Mouse (Mus musculus): ENCODE measurements around the gene Tmem178b.

Tmem178b gene

DNA sequence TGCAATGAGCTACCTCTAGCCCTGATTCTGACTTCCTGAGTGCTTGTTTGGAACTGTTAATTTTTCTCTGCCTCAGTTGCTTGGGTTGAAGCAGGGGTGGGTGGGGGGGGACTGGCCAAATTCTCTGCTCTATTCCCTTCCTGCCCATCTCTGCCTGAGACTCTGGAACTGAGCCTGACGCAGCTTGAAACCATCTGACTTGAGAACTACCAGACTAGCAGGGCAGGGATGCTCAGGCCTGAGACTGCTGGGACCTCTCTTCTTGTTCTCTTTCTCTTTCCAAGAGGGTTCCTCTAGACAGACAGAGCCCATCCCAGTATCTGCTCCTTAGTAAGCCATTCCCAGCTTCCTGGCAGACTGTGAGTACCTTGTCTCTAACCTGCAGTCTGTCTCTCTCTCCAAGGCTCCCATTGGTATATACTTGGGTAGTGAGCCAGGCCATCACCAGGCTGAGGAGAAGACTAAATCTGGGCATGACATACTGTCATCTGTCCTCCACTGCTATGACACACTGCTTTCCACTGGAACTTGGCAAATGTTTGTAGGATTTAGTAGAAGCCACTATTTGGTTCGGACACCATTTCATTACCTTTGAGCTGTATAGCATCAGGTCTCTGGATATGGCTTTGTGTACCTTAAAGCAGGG, 42.7 kb downstream of the Tmem178b start:
- in situ Hi-C loops (cut with MboI; ENCODE audit: low pct_unique_long_range_greater_than_20kb in 1 of 2, low sequenced_read_pairs in 2 of 2, unreplicated experiment in 1 of 2): no loop called here

GRCm38 (mm10) chr6:39916514-39916913, 43.4 kb downstream of the Tmem178b start:
- in situ Hi-C loops (cut with MboI; ENCODE audit: low pct_unique_long_range_greater_than_20kb in 1 of 2, low sequenced_read_pairs in 2 of 2, unreplicated experiment in 1 of 2): no loop called here

DNA sequence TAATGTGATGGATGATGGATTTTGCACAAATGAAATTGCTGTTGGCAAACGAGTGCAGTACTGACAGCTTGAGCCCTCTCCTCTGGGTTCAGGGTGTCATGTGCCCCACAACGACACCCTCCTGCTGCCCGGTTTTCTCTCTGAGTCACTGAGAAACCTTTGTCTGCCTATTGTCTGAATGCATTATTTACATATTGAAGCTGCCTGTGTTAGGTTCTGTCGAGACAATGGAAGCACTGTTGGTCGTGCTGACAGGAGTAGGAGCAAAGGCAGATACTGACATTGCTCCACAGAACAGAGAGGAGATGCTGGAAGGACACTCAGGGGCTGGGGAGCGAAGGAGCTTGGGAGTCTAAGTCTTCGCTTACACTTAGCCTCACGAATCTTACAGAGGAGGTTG, 44.2 kb downstream of the Tmem178b start:
- in situ Hi-C loops (cut with MboI; ENCODE audit: low pct_unique_long_range_greater_than_20kb in 1 of 2, low sequenced_read_pairs in 2 of 2, unreplicated experiment in 1 of 2): no loop called here

- in situ Hi-C loops (cut with MboI; ENCODE audit: low pct_unique_long_range_greater_than_20kb in 1 of 2, low sequenced_read_pairs in 2 of 2, unreplicated experiment in 1 of 2): no loop called here
Measured at GRCm38 (mm10) chr6:39917729-39918128, 44.7 kb downstream of the Tmem178b start.

- in situ Hi-C loops (cut with MboI; ENCODE audit: low pct_unique_long_range_greater_than_20kb in 1 of 2, low sequenced_read_pairs in 2 of 2, unreplicated experiment in 1 of 2): no loop called here
Measured at GRCm38 (mm10) chr6:39919011-39919709, 46.1 kb downstream of the Tmem178b start.

DNA sequence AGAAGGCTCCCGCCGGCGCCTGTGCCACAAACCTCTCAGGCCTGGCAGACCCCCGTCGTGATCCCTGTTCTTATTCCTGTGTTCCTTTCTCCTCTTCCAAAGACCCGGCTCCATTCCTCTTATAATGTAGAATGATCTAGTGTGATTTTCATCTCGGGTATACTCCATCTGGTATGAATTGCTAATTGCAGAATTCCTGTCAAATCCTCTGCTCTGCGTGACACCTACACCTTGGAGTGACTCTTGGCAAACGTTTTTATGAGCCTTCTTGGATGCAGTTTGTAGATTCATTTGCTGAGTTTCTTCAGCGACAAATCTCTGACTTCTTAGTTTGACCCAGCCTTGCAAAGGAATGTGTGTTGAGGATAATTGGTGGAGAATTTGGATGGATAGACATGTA, 53.4 kb downstream of the Tmem178b start:
- in situ Hi-C loops (cut with MboI; ENCODE audit: low pct_unique_long_range_greater_than_20kb in 1 of 2, low sequenced_read_pairs in 2 of 2, unreplicated experiment in 1 of 2): no loop called here

GRCm38 (mm10) chr6:39936590-39936989, 63.5 kb downstream of the Tmem178b start:
- in situ Hi-C loops (cut with MboI; ENCODE audit: low pct_unique_long_range_greater_than_20kb in 1 of 2, low sequenced_read_pairs in 2 of 2, unreplicated experiment in 1 of 2): no loop called here

DNA sequence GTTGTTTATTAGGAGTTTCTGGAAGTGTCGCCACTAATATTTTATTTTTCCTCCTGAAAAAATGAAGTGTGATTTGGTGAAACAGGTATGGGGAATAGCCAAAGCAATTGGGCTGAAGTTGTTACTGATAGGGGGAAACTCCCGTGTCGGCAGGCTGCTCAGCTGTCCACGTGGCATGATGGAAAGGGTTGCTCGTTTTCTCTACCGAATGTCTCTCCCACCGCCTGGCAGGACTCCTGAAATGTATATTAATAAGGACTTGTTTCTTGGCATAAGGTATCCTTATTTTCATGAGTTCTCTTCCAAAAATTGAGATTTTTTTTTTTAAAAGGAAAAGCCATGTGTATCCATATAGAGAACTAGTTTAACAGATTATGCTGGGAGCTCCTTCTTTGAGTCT, 67.8 kb downstream of the Tmem178b start:
- in situ Hi-C loops (cut with MboI; ENCODE audit: low pct_unique_long_range_greater_than_20kb in 1 of 2, low sequenced_read_pairs in 2 of 2, unreplicated experiment in 1 of 2): no loop called here

DNA sequence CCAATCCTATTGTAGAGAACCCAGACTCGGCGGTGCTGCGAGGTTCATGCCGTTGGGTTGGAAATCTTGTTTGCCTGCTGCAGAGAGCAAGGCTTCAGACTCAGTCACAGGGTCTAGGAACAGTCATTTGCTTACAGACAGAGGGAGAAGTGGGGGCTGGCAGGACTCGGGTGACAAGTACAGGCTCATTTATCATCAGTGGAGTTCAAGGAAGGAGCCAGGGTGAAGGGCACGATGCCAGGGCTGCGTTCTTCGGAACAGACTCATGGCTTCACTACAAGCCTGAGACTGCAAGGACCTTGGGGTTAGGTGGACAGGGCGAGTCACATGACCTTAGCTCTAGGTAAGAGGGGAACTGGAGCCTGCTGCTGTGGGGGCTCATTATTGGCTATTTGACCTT, 71.8 kb downstream of the Tmem178b start:
- in situ Hi-C loops (cut with MboI; ENCODE audit: low pct_unique_long_range_greater_than_20kb in 1 of 2, low sequenced_read_pairs in 2 of 2, unreplicated experiment in 1 of 2): no loop called here

DNA sequence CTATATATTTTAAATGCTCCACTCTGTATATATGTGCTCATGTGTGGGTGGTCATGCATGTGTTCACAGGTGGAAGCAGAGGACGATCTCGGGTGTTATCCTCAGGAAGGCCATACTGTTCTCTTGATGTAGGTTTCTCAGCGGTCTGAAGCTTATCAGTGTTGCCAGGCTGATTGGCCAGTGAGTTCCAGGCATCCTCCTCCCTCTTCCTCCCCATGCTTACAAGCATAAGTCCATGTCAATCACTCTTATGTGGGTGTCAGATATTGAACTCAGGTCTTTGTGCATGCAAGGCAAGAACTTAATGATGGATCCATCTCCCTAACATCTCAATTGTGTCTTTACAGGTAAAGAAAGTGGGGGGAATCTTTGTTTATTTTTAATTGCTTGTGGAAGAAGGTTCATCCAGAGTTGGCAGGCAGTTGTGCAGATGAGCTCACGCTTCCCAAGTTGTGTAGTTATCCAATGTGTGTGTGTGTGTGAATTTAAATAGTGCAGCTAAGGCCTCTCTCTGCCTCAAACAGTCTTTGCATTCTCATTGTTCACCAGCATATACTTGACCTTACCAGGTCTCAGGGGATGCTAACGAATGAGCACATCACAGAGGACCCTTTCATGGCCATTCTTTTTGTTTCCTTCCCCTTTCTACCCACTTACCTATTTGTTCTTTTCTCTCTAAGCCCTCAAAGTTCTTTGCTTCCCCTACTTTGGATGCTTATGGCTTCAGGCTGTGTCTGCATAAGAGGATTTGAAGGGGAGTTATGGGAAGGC, 72.8 kb downstream of the Tmem178b start:
- in situ Hi-C loops (cut with MboI; ENCODE audit: low pct_unique_long_range_greater_than_20kb in 1 of 2, low sequenced_read_pairs in 2 of 2, unreplicated experiment in 1 of 2): no loop called here

GRCm38 (mm10) chr6:39946601-39947000, 73.5 kb downstream of the Tmem178b start:
- in situ Hi-C loops (cut with MboI; ENCODE audit: low pct_unique_long_range_greater_than_20kb in 1 of 2, low sequenced_read_pairs in 2 of 2, unreplicated experiment in 1 of 2): no loop called here

DNA sequence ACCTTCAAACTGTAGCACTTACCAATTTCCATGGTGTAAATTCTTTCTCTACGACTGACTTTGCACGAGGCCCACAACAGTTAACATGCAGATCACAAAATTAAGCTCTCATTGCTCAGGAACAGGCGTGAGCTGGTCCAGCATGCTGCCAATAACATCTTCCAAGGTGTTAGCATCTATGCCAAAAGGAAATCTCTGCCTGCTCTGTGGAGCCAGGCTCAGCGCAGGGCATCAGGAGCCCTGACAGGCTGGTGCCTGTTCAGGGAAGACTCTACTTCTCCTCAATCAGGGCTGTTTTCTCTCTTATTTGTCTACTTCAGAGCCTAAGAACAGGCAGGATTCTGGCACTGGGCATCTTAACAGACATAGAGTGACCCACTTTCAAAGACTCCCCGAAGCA, 80.9 kb downstream of the Tmem178b start:
- in situ Hi-C loops (cut with MboI; ENCODE audit: low pct_unique_long_range_greater_than_20kb in 1 of 2, low sequenced_read_pairs in 2 of 2, unreplicated experiment in 1 of 2): no loop called here

DNA sequence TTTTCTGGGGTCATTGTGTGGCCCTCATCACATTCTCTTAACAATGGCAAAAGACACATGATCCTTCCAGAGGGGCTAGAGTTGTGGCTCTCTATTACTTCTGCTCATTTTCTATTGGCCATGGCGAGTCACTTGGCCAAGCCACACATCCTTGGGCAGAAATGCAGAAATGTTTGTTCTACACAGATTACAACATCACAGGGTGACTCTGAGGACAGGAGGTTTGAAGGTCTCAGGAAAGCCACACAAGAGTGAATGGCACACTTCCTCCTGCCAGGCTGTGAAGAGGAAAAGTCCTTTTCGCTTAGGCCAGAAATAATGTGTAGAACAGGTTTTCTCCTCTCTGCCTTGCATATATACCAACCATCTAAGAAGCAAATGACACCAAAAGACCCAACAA, 82.1 kb downstream of the Tmem178b start:
- in situ Hi-C loops (cut with MboI; ENCODE audit: low pct_unique_long_range_greater_than_20kb in 1 of 2, low sequenced_read_pairs in 2 of 2, unreplicated experiment in 1 of 2): no loop called here

DNA sequence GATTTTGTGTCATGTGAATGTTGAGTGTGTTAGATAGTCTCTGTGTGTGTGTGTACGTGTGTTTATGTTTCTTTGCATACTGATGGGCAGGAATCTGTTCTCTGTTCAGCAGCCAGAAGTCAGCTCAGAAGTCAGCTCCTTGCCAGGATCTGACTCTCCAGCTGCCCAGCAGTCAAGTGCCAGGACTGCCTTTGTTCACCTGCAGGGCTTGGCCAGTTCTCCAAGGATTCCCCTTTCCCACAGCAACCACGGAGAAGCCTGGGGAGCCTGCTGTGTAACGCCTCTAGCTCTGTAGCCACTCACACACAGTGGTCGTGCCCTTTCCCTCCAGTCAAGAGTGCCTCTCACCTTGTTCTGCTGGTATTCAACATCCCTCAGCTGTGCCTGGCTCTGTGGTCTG, 91.5 kb downstream of the Tmem178b start:
- in situ Hi-C loops (cut with MboI; ENCODE audit: low pct_unique_long_range_greater_than_20kb in 1 of 2, low sequenced_read_pairs in 2 of 2, unreplicated experiment in 1 of 2): no loop called here

- in situ Hi-C loops (cut with MboI; ENCODE audit: low pct_unique_long_range_greater_than_20kb in 1 of 2, low sequenced_read_pairs in 2 of 2, unreplicated experiment in 1 of 2): no loop called here
Measured at GRCm38 (mm10) chr6:39970281-39970680, 97.2 kb downstream of the Tmem178b start.

DNA sequence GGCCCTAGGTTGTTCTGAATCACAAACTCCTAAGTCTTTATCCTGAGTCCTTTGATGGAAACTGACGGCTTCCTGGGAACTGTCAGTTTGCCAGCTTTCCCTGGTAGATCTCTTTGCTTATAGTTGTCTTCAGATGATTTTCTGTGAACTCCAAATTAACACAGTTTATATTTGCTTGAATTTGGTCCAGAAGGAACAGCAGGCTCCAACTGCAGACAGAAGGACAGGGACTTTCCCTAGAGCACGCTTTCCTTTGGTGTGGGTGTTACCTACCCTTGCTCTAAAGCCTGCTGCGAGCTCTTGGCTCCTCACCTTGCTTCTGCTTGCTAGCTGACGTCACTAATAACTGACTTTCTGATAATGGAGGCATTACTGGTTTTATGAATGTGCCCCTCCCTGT, 105.9 kb downstream of the Tmem178b start:
- in situ Hi-C loops (cut with MboI; ENCODE audit: low pct_unique_long_range_greater_than_20kb in 1 of 2, low sequenced_read_pairs in 2 of 2, unreplicated experiment in 1 of 2): no loop called here

- in situ Hi-C loops (cut with MboI; ENCODE audit: low pct_unique_long_range_greater_than_20kb in 1 of 2, low sequenced_read_pairs in 2 of 2, unreplicated experiment in 1 of 2): no loop called here
Measured at GRCm38 (mm10) chr6:39990772-39991171, 117.7 kb downstream of the Tmem178b start.

- in situ Hi-C loops (cut with MboI; ENCODE audit: low pct_unique_long_range_greater_than_20kb in 1 of 2, low sequenced_read_pairs in 2 of 2, unreplicated experiment in 1 of 2): no loop called here
Measured at GRCm38 (mm10) chr6:39991922-39992321, 118.9 kb downstream of the Tmem178b start.

DNA sequence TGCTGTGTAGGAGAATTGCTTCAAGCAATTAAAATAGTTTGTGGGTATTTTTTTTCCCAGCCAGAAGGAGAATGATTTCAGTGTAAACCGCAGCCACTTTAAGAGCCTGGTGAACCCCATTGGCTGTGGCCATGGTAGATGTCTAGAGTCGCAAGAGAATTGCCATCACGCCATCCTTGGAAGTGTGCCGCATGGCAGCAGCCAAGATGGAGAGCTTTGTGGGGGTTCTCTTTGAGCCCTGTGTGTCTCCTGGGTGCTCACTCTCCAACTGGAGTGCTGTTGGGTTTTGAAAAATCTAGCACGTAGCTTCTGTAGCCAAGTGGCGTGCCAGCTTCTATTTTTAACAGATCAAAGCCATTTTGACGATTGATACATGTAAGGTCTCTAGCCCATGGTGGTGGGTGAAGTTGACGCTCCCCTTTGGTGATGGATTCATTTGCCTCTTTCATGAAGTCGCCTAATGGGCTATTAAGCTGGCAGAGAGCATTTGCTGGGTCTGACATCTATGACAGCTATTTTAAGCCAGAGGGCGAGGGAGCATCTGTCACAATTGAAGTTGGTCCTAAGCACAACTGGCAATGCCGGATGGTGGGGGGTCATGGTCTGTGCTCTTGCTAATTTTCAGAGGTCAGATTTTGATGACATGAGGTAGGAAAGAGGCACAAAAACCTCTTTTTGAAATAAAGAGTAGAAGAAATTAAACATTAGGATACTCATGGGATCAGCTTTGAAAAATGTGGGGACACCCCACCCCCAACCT, 133.1 kb downstream of the Tmem178b start:
- in situ Hi-C loops (cut with MboI; ENCODE audit: low pct_unique_long_range_greater_than_20kb in 1 of 2, low sequenced_read_pairs in 2 of 2, unreplicated experiment in 1 of 2): no loop called here
